Mouse (Mus musculus) kidney, adult 18-20 months (tissue): ENCODE measurements around the gene Trp53bp2.

Experiments
- DNase-seq: peaks from one replicate; pipeline ENCODE4 v3.0.0; 2021

The Trp53bp2 gene

DNA sequence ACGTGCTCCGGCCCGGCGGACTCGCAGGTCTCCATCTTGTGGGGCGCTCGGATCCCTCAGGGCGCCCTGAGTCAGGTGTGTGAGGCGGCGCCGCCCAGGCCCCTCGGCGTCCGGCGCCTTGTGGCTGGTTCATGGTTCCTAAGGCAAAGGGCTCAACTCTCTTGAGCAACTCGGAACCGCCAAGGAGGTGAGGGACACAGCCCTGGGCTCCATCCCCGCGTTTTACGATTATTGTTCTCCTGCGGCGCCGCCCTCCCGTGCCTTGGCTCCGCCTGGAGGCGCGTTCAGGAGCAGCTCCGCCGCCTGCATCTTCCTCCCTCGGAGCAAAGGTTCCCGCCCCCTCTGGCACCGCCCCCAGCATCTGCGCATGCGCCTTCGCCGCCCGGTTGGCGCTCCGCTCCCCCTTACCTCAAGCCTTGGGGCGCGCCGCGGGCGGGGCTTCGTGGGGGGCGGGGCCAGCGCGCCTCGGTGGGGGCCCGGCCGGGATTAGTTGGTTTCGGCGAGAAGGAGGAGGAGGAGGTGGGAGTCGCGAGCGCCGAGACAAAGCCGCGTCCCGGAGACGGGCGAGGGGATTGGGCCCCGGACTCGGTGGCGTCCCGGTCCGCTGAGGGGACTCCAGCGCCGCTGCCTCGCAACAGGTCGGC, at the start of gene Trp53bp2:
Gene Trp53bp2, plus strand, starts transcription at position 489 of the 644 bp plus-strand sequence.
- peak; percentile 99 for DNase-seq

DNA sequence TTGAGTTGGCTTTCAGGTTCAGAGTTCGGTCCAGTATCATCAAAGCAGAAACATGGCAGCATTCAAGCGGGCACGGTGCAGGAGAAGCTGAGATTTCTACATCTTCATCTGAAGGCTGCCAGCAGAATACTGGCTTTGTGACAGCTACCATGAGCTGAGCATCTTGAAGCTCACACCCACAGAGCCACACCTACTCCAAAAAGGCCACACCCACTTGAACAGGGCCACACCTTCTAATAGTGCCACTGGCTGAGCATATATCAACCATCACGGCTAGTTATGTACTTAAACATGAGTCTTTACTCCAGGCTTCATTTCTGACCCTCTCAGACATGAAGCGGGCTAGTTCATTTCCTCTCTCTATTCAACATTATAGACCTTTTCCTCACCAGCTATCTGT, 46.3 kb upstream of the Trp53bp2 start:
- no peak for DNase-seq

DNA sequence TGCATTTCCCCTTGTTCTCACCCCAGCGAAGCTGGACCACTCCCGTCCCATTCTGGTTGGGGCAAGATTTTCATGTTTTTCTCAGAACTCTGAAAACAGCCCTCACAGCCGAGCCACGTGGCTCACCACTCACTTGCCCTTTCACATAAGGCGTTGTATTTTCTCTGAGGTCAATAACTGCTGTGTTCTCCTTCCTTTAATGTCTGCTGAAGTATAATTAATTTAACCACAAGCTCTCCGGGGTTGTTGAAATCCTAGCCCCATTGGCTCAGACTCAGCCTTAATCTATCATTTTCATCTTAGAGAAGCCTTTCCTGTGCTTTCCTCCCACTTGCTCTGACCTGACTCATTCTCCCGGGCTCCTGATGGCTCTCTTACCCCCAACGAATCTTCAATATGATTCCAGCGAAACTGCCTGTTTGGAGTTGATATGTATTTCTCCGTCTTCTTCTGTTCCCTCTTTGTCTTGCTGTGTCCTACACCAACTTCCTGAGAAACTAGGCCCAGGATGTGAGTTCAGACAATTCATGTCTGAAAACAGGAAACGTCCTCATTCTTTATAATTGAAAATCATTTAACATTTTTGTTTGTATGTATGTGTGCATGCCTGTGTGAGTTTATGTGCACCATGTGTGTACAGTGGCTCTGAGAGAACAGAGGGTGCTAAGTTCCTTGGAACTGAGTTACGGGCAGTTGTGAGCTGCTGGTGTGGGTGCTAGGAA, 45.1 kb upstream of the Trp53bp2 start:
- DNase-seq, result no peak

DNA sequence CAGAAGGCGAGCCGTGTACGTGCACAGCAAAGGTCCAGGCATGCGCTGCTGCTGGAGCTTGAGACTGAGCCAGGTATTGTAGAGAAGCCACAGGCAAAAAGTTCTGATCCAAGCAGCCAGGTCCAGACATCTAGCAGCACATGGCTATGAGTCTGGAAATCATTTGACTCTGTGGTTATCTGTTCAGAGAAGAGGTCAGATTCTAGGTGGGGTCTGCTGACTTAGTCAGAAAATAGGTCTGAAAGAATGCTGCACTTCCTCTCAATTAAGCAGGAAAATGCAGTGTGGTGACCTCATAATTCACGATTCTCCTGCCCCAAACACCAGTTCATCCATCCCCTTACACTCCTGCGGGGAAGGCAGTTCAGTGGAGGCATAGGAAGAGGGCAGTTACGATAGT, 40.7 kb upstream of the Trp53bp2 start:
- no peak for DNase-seq

DNA sequence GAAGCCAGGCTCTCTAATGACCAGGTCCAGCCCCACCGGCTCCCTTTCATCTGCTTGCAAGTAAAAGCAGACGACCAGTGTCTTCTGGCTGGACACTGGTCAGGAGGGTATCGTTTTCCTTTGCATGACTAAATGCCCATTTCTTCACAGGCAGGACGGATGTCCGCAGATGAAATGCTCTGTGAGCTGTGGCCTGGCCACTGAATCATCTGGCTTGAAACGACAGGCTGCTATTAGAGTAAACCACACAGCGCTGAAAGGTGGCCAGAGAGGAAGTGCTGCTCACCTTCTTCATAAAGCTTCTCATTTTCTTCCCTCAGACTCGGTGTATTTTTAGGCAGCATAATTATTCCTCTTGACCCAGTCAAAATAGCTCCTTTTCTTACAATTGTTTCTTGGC, 40.2 kb upstream of the Trp53bp2 start:
- no peak for DNase-seq

DNA sequence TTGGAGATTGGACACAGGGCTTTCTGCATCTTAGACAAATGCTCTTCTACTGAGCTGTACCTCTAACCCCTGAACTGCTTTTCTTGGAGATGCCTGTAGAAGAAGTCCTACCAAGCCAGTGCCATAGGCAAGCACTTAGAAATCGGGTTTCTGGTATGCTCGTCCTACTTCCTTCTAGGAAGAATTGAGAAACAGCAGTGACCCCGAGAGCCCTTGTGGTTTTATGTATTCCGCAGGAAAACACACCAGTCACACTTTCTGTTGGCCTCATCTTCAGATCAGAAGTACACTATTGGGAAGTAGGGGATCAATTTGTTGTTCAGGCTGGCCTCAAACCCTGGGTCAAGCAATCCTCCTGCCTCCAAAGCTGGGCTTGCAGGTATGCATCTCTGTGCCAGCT, 39.5 kb upstream of the Trp53bp2 start:
- no peak for DNase-seq

DNA sequence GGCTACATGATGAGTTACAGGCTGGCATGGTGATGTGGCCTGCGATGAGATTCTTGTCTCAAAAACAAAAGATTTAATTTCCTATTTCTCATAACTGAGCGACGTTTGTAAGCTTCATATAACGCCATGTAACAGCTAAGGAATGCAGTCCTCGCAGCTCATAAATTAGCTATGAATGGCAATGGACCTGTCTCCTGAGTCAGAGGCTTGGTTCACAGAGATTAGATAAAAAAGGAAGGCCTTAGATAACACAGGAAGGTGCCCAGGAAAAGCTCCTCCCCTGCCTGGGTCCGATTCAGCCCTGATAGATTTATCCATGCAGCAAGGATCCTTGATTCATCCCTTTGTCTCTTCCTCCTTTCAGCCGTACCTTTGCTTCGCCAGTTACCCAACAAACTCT, 37.1 kb upstream of the Trp53bp2 start:
- no peak for DNase-seq

DNA sequence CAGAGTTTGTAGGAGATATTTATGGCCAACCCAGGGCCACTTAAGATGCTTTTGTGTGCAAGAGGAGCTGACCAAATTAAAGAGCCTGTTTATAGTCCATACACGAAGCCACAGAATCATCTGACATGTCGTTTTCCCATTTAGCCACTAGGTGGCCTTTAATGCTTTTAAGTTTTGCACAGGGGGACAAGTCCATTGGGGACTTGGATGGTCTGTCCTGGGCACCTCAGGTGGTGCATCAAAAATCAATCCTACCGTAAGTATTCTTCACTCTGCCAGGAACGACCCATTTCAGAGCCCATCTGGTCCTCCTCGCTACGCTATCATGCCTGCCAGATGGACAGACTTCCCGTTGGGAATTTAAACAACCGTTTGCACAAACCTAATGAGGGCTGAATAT, 32.8 kb upstream of the Trp53bp2 start:
- peak; percentile 41 for DNase-seq

DNA sequence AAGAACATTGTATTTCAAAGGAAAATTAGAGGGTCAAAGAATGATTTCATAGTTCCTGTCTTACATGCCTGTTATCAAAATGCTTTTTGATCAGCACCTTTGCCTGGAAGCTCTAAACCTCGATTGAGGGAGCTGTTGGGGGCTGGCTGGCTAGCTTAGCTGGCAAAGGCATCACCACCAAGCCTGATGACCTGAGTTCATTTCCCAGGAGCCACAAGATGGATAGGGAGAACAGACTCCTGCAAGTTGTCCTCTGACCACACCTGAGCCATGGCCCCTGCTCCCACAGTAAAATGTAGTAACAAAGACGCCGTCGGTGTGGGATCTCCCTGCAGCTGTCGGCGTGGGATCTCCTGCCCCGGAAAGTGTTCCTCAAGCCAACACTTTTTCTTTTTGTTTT, 32.1 kb upstream of the Trp53bp2 start:
- DNase-seq, result no peak

DNA sequence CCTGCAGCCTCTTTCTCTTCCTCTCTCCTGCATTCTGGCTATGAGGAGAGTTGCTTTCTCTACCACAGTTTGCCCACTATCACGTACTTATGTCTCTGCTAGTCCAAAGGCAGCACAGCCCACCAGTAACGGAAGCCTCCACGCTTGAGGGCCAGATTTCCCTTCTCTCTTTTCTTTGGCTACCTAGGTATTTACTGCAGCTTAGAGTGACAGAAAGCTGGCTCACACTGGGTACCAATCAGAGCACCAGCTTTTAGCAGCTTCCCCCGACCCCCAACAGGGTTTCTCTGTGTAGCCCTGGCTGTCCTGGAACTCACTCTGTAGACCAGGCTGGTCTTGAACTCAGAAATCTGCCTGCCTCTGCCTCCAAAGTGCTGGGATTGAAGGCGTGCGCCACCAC, 31.5 kb upstream of the Trp53bp2 start:
- DNase-seq, result no peak

DNA sequence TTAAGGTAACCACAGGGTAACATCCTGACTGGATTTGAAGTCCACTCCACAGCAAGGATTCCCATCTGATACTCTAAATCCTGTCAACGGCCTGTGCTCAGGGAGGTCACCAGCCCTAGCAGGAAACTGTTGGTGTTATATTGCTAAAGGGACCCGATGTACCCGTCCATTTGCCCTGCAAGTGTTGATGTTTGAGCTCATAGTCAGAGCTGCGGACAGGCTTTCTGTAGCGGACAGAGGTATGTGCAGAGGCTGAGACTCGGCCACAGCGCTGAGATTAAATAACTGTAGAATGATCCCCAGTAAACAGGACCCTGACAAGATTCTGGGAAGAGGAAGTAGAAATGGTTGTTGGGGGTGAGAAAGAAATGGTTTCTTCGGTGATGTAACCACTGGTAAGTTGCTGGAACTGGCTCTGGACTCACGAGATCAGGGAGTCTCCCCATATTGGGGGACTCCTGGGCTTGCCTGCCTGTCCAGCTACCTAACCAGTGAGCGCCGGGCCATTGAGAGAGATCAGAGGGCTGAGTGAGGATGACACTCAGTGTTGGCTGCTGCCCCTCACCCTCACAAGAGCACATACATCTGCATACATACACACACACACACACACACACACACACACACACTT, 30.7 kb upstream of the Trp53bp2 start:
- DNase-seq, result no peak

DNA sequence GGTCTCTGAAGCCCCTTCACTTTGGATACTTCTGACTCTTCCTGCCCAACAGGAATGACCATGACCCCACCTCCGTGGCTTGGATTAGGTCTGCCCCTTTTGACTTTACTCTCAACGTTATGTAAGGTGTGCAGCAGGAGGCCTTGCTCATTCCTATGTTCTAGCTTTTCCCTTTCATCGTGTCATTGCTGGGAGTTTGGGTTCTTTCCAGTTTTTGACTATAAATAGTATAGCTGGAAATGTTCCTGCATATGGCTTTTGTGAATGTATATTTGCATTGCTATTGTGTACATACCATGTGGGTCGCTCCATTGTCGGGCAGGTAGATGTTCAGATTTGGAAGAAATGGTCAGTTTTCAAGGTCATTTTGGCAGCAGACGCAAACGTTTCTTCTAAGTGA, 30.1 kb upstream of the Trp53bp2 start:
- DNase-seq, result no peak

DNA sequence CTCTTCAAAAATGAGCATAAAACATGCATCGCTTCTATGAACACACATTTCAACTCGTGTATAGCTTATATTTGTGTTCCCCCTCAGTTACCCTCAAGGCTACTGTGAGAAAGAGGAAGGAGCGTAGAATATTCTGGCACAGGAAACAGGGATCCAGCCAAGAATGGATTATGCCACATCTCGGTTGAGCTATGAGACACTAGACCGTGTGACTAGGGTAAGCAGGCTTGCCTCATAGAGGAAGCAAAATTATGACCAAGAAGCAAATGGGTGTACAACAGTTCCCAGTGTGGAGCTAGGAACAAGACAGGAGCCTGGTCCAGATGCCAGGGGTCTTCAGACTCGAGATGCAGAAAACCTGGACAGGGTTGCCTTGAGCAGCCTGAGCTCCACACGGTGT, 28.3 kb upstream of the Trp53bp2 start:
- no peak for DNase-seq

DNA sequence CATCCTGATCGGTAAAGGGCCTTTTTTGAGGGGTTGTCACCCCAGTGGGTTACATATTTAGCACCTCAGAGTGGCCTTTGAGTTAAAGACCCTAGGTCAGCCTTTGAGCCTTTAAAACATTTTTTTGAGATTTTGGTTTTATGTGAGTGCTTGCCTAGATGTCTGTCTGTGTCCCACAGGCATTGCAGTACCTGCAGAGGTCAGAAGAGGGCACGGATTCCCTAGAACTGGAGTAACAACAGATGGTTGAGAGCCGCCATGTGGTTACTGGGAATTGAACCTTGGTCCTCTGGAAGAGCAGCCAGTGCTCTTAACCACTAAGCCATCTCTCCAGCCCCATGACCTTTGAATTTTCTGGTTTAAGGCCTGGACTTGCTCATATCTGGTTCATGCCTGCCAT, 27.6 kb upstream of the Trp53bp2 start:
- DNase-seq, result no peak

DNA sequence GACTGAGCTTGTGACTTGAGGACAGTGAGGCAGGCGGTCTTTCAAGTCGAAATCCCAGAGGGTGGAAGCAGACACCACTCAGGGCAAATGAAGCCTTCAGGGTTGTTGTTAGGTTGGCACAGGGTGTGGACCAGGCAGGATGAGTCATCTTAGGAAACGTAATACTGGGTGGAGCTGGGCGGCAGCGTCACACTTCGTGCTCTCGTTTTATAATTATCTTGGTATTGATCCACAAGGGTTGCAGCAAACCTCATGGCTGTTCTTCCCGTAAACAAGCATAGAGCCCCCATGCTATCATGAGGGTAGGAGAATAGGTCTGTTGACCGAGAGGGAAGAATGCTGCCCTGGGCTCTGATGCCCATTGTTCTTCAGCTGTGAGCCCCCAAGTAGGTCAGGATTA, 25.9 kb upstream of the Trp53bp2 start:
- no peak for DNase-seq

DNA sequence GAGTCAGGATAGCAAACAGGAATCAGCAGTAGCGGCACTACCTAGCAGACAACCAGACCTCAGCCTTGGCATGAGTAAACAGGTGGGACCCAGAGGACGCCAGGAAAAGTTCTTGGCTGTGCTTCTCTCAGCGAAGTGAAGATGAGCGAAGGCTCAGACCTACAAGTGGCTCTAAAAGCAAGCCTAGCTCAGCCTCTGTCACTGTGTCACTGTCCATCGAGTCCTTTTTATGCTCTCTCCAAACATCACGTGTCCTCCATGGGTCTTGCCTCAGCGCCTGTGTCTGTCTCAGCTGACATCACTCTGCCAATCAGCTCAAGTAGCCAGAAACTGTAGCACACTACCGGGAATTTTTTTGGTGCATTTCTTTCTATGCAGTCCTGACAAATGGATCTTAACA, 22.5 kb upstream of the Trp53bp2 start:
- DNase-seq, result no peak

DNA sequence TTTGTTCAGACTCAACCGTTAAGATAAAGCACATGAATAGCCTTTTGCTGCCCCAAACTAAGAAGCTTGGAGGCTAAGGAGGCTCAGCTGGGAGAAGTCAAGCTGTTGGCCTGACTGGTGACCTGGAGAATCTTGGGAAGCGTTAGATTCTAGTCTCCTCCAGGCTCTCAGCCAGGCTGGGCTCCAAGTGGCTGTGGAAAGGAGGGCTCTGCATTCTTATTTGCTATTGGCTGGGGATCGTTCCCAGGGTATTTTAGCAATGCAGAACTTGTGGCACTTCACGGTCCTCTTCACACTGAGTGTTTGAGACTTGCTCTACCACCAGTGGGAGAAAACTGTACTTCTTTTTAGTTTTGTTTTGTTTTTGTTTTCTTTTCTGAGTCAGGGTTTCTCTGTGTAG, 20.2 kb upstream of the Trp53bp2 start:
- peak; percentile 17 for DNase-seq

DNA sequence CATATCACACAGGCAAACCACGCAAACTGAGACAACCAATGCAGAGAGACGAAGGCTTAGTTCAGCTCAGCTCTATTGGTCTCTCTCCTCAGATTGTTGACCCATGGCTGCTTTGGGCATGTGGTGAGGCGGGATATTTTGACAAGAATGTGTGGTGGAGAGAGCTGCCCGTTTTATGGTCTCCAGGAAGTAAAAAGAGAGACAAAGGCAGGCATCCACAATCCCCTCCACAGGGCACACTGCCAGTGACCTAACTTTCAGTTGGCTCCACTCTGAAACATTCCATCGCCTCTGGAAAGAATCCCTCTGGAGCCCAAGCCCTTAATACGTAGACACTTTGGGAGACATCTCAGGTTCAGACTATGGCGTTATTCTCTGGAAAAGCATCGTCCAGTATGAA, 10.8 kb upstream of the Trp53bp2 start:
- DNase-seq, result no peak

DNA sequence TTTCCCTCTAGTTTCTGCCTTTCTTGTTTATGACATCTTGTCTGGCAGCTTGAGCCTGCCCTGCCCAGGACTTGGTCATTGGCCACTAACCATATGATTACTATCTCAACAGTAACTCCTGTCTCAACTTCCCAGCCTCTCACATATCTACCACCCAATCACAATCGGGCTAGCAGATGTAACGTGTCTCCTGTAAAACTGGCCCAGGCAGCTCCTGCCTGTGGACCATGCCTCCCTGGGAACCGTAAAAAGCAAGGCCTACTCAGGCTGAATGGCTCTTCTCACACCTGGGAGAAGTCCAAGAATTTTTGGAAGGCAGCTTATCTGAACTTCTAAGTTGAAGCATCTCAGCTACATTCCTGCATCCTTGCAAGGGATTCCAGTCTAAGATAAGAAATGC, 10.2 kb upstream of the Trp53bp2 start:
- DNase-seq, result no peak

DNA sequence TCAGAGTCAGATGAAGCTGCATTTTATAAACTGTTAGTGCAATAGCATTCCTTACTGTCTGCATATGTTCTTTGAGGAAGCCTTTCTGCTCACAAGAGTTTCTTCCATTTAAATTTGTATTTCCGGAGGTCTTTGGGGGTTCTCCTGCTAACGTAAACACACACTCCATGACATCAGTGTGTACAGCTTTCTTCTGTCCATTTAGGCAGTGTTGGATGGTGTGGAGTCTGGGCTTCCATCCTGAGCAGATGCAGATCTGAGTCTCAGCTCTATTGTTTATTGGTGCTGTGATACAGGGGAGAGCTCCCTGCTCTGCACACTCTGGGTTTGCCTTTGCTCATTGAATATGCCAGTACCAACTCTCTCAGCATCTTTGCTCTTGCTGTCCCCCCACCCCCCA, 9.8 kb upstream of the Trp53bp2 start:
- DNase-seq, result no peak

DNA sequence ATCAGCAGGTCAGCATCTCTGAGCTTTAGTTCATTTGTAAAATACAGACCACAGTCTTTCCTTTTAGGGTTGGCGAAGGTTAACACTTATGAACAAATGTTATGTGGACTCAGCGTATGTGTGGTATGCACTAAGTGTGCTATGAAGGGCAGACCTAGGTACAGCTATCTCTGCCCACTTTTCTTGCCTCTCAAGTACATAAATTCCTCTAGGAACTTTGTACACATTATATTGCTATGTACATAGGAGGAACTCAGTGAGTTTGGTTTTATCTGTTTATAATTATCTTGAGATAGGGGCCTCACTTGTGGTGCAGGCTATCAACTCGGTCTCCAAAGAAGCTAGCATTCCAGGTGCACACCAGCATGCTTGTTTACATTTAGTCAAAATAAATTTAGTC, 9.1 kb upstream of the Trp53bp2 start:
- DNase-seq, result no peak

DNA sequence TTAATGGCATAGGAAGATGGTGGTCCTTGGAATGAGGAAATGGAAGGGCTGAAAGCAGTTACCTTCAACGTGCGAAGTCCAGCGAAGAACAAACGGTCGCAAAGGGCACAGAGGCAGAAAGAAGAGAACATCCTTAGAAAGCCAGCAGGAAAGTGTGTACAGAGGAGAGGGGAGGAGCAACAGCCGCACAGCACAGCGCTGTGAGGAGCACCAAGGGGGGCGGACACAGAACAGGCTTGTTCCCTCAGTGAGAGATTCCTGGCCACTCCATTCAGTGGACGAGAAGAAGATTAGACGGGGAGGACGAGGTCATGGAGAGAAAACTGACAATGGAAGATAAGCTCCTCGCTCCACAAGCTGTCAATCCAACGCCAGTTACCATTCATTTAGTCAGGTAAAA, 5.9 kb upstream of the Trp53bp2 start:
- no peak for DNase-seq

DNA sequence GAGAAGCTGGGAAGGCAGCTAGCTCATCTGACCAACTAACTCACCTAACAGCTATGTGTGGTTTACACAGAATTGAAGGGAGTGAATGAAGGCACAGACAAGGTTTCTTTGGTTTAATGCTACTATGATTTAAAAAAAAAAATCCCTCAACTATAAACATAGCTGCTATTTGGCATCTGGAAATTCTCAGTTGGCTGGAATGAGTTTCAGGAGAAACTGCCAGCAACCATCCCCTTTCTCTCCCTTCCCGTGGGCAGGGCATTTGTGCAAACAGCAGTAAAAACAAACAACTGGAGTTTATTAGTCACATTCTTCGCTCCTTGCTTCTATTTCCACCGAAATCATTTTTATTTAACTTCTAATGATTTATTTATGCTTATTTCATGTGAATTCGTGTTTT, 2.4 kb upstream of the Trp53bp2 start:
- no peak for DNase-seq

DNA sequence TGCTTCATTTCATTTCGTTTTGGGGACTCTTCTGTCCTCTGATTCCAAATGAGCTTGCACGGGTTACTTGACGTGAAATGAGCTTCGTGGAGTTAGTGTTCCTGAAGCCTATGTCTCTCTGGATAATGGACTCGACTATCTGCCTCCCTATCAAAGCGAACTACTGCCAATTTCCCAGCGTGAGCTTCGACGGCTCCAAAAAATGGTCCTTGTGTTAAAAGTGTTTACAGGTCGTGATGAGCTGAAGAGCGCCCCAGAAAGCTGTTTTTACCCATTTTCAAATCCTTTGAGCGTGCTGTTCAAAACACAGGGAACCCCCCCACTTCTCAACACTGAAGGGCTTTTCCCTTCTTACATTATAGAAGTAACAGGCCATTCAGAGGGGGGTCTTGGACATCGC, 729 bp upstream of the Trp53bp2 start:
- no peak for DNase-seq
